Mouse (Mus musculus): ENCODE data around the gene Rabl6. TPM values are rescaled to one million over a fixed set of nuclear protein-coding genes. Genes with fewer than 3 reads are reported as not detected.

Rabl6 gene
- total RNA-seq (2015; ENCODE audit: low replicate concordance) (18.1 and 22.4 TPM in 2 replicates), total RNA-seq (2017; ENCODE audit: low replicate concordance) (11.8 and 29.1 TPM in 2 replicates)

- peak; percentile 89 for ATAC-seq (replicated peaks; ENCODE audit: low FRiP score, poor library complexity, severe bottlenecking)
Observed at GRCm38 (mm10) chr2:25607761-25608622, at the start of gene Rabl6. Gene Rabl6, minus strand, starts transcription at chr2:25608521.

DNA sequence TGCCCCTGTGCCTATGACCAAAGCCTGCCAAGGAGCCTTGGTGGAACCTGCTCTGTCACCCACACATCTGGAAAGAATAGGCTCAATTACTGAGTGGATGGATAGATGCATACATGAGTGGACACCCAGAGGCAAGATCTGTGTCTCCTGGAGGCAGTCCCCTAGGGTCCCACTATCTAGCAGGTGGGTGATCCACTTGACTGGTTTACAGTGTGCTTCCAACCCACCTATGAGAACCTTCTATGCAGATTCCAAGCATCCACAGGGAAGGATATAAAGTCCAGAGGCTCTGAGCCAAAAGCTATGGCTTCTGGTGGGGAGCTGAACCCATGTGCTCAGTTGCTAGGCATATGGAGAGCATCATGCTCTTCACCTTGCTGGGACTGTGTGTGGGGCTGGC lies 49.3 kb upstream of the Rabl6 start, which contains the start of gene Lcn5:
Gene Lcn5, plus strand, starts transcription at position 301 of the 400 bp plus-strand sequence.
- ATAC-seq (replicated peaks; ENCODE audit: low FRiP score, poor library complexity, severe bottlenecking): no peak

- no peak for ATAC-seq (replicated peaks; ENCODE audit: low FRiP score, poor library complexity, severe bottlenecking)
Observed at GRCm38 (mm10) chr2:25657246-25657645, 48.9 kb upstream of the Rabl6 start.

DNA sequence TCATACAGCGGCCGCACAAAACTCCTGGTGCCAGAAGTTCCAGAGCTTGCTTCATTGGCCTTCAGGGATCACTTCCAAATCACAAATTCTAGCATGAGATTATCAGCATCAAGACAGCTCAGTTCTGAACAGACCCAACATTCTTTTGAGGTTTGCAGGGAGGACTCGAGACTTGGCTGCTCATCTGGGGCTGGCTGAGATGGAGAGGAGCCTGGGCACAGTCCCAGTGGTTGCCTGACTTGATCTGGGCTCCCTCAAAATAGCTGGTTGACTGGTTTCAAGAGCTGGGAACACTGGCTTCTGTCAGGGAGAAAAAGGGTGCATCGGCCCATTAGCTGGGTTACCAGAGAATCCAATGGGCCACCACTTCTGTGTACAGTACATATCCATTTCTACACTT lies 48.4 kb upstream of the Rabl6 start:
- no peak for ATAC-seq (replicated peaks; ENCODE audit: low FRiP score, poor library complexity, severe bottlenecking)

- ATAC-seq (replicated peaks; ENCODE audit: low FRiP score, poor library complexity, severe bottlenecking): no peak
Observed at GRCm38 (mm10) chr2:25654502-25654901, 46.2 kb upstream of the Rabl6 start.

DNA sequence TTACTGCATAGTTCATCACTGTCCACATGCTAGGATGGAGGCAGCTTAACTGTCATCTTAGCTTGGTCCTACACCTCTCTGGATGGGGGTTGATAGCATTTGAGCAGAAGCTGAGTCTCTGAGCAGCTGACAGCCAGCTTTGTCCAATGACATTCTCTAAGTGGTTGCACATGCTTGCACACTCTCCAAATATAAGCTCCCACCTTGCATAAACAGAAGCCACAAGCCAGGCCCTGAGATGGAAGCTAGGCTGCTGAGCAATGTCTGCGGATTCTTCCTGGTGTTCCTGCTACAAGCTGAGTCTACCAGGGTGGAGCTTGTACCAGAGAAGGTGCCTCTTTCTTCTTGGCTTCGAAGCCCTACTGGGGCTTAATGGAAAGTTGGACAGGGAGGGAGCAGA lies 44.6 kb upstream of the Rabl6 start, which contains the start of gene Lcn8:
Gene Lcn8, plus strand, starts transcription at position 219 of the 400 bp plus-strand sequence.
- ATAC-seq (replicated peaks; ENCODE audit: low FRiP score, poor library complexity, severe bottlenecking): no peak

- no peak for ATAC-seq (replicated peaks; ENCODE audit: low FRiP score, poor library complexity, severe bottlenecking)
Observed at GRCm38 (mm10) chr2:25639890-25640289, 31.6 kb upstream of the Rabl6 start.

DNA sequence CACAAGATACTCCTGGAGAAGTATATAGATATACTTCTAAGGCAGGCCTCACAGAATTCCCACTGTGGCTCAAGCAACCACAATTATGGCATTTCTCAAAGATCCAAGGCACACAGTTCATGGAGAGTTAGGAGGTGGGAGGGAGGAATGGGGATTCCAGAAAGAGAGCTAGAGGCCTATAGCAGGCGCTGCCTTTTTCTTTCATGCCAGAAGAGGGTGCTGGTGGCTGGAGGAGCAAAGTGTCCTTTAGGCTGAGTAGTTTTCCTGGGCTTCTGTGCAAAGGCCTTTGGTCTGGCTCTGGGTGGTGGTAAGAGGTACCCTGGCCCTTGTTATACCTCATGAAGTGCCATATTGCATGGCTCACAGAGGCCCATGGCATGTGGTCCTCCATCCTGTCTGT lies 25.7 kb upstream of the Rabl6 start:
- no peak for ATAC-seq (replicated peaks; ENCODE audit: low FRiP score, poor library complexity, severe bottlenecking)

- no peak for ATAC-seq (replicated peaks; ENCODE audit: low FRiP score, poor library complexity, severe bottlenecking)
Observed at GRCm38 (mm10) chr2:25633616-25634015, 25.3 kb upstream of the Rabl6 start.

GRCm38 (mm10) chr2:25628738-25629137 lies 20.4 kb upstream of the Rabl6 start:
- ATAC-seq (replicated peaks; ENCODE audit: low FRiP score, poor library complexity, severe bottlenecking): no peak

- ATAC-seq (replicated peaks; ENCODE audit: low FRiP score, poor library complexity, severe bottlenecking): no peak
Observed at GRCm38 (mm10) chr2:25627811-25628210, 19.5 kb upstream of the Rabl6 start, which contains the start of gene Fcna. Gene Fcna, minus strand, starts transcription at chr2:25628030.

GRCm38 (mm10) chr2:25625986-25626385 lies 17.7 kb upstream of the Rabl6 start:
- ATAC-seq (replicated peaks; ENCODE audit: low FRiP score, poor library complexity, severe bottlenecking): no peak

DNA sequence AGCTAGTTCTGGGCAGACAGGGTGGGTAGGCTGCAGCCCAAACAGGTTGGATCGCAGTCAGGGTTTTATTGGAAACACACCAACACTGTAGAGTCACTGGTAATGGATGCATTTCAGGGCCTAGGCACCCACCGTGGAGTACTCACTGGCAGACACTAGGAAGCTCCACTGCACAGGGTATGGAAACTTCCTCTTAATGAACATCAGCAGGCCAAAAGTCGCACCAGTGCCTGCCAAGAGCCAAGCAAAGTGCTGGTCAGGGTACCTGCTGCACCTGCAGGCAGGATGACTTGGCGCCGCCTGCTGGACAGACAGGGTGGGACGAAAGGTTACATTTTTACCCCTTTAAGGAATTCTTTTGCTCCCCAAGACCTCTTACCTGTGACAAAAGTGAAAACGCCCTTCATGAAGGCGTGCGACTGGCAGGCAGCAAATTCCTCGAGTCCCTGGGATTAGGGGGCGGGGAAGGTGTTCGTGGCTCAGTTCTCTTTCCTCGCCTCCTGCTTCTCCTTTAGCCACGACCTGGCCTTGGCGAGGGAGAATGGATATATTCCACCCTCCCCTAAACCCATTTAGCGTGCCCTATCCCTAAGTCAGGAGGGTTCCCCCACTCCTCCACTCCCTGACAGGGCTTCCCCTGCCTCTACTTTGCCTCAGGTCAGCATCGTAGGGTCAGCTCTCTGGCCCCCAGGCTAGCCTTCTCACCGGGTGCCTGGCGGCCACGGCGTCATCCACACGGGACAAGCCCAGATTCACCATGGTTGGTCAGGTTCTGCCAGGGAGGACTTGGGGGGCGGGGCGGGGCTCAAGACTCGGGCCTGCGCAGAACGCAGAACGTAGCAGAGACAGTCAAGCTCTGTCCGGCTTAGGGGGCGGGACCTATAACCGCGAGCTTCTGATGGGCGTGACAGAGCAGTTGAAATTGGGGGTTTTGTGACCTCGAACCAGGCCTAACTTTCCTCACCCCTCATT lies 13.2 kb upstream of the Rabl6 start, which contains the start of gene Tmem141:
Gene Tmem141, minus strand, starts transcription at position 777 of the 972 bp plus-strand sequence.
- peak; percentile 38; the same call in 1 of the 2 replicates for ATAC-seq (replicated peaks; ENCODE audit: low FRiP score, poor library complexity, severe bottlenecking)

DNA sequence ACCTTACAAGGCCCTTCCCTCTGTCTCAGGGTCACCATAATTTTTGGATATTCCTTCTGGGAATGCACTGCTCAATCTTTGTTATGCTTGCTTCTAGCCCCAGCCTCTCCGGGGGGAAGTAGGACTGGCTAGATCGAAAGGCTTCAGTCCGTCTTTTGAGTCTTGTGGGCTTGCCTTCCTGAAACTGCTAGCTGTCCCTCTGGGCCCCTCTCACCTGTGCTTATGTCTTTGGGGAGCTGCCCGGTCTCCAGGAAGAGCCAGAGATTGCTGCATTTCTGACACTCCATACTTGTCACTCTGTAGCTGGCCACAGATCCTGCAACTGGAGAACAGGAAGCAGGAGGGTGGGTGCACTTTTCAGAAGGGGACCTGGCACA lies 12.5 kb upstream of the Rabl6 start:
- no peak for ATAC-seq (replicated peaks; ENCODE audit: low FRiP score, poor library complexity, severe bottlenecking)

GRCm38 (mm10) chr2:25620386-25620785 lies 12.1 kb upstream of the Rabl6 start:
- ATAC-seq (replicated peaks; ENCODE audit: low FRiP score, poor library complexity, severe bottlenecking): no peak

- no peak for ATAC-seq (replicated peaks; ENCODE audit: low FRiP score, poor library complexity, severe bottlenecking)
Observed at GRCm38 (mm10) chr2:25617578-25617977, 9.3 kb upstream of the Rabl6 start, which contains the start of gene Ccdc183. Gene Ccdc183, minus strand, starts transcription at chr2:25617678.

- no peak for ATAC-seq (replicated peaks; ENCODE audit: low FRiP score, poor library complexity, severe bottlenecking)
Observed at GRCm38 (mm10) chr2:25616398-25616797, 8.1 kb upstream of the Rabl6 start.

DNA sequence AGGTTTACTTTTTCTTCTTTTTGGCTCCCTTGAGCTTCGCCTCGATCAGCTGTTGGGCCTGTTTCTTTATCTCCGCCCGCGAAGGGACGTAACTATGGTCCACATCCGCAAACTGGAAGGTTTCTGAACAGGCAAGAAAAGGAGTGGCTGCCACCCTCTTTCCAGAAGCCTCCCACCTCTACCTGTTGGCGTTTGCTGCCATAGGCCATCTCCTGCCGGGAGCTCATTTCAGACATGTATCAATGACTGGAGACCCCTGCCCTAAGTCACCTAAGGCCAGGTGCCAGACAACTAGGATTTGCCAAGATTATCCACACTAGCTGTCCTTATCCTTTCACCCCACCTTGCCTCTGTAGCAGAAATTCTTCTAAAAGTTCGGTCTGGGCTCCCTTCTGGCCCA lies 350 bp upstream of the Rabl6 start:
- ATAC-seq (replicated peaks; ENCODE audit: low FRiP score, poor library complexity, severe bottlenecking): peak; percentile 40

GRCm38 (mm10) chr2:25602526-25602925 lies 5.8 kb downstream of the Rabl6 start:
- no peak for ATAC-seq (replicated peaks; ENCODE audit: low FRiP score, poor library complexity, severe bottlenecking)

GRCm38 (mm10) chr2:25600037-25600436 lies 8.3 kb downstream of the Rabl6 start:
- ATAC-seq (replicated peaks; ENCODE audit: low FRiP score, poor library complexity, severe bottlenecking): no peak
